Mouse (Mus musculus) bone marrow macrophage, adult 2 months (primary cell): ENCODE data around the gene Scd1.

Source experiments
- CTCF ChIP-seq: IDR thresholded peaks from 2 replicates; pipeline ENCODE4 v1.5.1; 2012; ENCODE audit warnings: low read depth, mild to moderate bottlenecking, low read length, moderate library complexity
- POLR2A ChIP-seq: IDR thresholded peaks from 2 replicates; pipeline ENCODE4 v1.6.1; 2012; ENCODE audit warnings: mild to moderate bottlenecking, low read depth, low read length, borderline replicate concordance

GRCm38 (mm10) chr19:44408223-44408545 is 505 bp upstream of the Scd1 start:
- TF ChIP-seq POLR2A (no peak), CTCF (no peak)
